Mouse (Mus musculus) brain, adult 2 months (tissue): ENCODE data around the gene Iba57.

ENCODE experiments used
- DNase-seq: peaks from one replicate; pipeline ENCODE4 v3.0.0; 2011; ENCODE audit warnings: low read depth, low spot score

The Iba57 gene

GRCm38 (mm10) chr11:59174189-59174838 lies 10.8 kb upstream of the Iba57 start:
- no peak for DNase-seq

- no peak for DNase-seq
These were observed 7.0 kb upstream of the Iba57 start for GRCm38 (mm10) chr11:59170549-59170948.

GRCm38 (mm10) chr11:59169807-59170206 lies 6.3 kb upstream of the Iba57 start:
- no peak for DNase-seq

- DNase-seq, result no peak
These were observed 2.2 kb upstream of the Iba57 start for GRCm38 (mm10) chr11:59165616-59166241.

- no peak for DNase-seq
These were observed 845 bp upstream of the Iba57 start for GRCm38 (mm10) chr11:59164384-59164783.

GRCm38 (mm10) chr11:59162443-59163254 lies 890 bp downstream of the Iba57 start:
- no peak for DNase-seq

- peak; percentile 79 for DNase-seq
These were observed 2.1 kb downstream of the Iba57 start for GRCm38 (mm10) chr11:59161398-59161797.

GRCm38 (mm10) chr11:59159558-59159957 lies 4.0 kb downstream of the Iba57 start:
- DNase-seq, result no peak

GRCm38 (mm10) chr11:59159099-59159498 lies 4.4 kb downstream of the Iba57 start:
- no peak for DNase-seq

GRCm38 (mm10) chr11:59155900-59156299 lies 7.6 kb downstream of the Iba57 start:
- DNase-seq, result no peak

- DNase-seq, result no peak
These were observed 9.3 kb downstream of the Iba57 start for GRCm38 (mm10) chr11:59154220-59154619.

GRCm38 (mm10) chr11:59151729-59152128 lies 11.8 kb downstream of the Iba57 start:
- DNase-seq, result peak; percentile 63

GRCm38 (mm10) chr11:59149302-59149701 lies 14.2 kb downstream of the Iba57 start:
- DNase-seq, result peak; percentile 60

GRCm38 (mm10) chr11:59142962-59143361 lies 20.6 kb downstream of the Iba57 start:
- DNase-seq, result no peak

- no peak for DNase-seq
These were observed 21.7 kb downstream of the Iba57 start for GRCm38 (mm10) chr11:59141772-59142370.

- DNase-seq, result no peak
These were observed 24.7 kb downstream of the Iba57 start for GRCm38 (mm10) chr11:59138537-59139486.

- no peak for DNase-seq
These were observed 26.4 kb downstream of the Iba57 start for GRCm38 (mm10) chr11:59136994-59137706.

GRCm38 (mm10) chr11:59135904-59136452 lies 27.6 kb downstream of the Iba57 start, which contains the start of gene Obscn:
TSS of gene Obscn (minus strand) at chr11:59136402.
- DNase-seq, result no peak

- no peak for DNase-seq
These were observed 28.3 kb downstream of the Iba57 start for GRCm38 (mm10) chr11:59135051-59135820.
